In the genomic region with DNA sequence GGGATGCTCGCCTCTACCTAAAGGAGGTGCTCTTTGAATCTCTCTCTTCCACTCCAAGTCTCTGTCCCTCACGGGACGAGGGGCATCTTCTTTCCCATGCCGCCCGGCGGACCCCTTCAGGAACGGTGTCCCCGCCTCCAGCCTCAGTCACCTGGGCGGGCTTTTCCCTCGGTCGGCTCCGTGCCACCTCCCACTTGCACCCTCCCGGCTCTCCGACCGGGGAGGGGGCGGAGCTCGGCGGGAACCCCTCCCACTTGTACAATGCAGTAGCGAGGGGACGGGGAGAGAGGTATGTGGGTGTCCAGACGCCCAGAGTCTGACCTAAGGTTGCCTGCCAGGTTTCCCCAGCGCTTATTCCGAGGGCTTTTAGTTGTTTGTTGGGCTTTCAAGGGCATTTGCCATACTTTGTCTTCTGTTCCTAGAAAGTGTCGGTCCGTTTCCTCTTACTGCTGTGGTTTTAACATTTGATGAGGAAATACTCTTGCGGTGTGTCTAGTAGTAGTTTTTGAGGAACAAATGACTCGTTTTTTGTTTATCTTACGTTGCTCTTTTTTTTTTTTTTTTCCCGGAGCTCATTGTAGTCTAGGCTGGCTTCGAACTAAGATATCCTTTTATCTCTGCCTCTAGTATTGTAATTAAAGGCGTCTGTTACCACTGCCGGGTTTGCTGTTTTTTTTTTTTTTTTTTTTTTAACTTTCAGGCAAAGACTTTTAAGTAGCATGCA, we compare ENCODE assay signal across 7 mouse cellular contexts. TPM values are rescaled to one million over a fixed set of nuclear protein-coding genes. Genes with fewer than 3 reads are reported as not detected.
DNase-seq lines count a peak whose midpoint lies in the region; ATAC-seq lines count a peak whose summit lies in the region.

No protein-coding gene starts in this region.

- peaks cover 6% of the 10 kb centered on the region for H3K4me1 ChIP-seq in midbrain, embryonic 10.5 days

- peak; percentile 66 for ATAC-seq in inflammation-experienced regulatory T-cells, adult 6 months

- H3K36me3 ChIP-seq in midbrain, embryonic 10.5 days: peaks cover 16% of the 10 kb centered on the region; the same call in 1 of the 2 replicates

- intact Hi-C loops in gastrocnemius, postnatal 14 days (cut with DNase I; ENCODE audit: low total_unique reads): loop anchor here (10.0 kb wide), 1 partner anchor 62 kb away; a partner anchor contains a TSS
- intact Hi-C loops in left cerebral cortex, postnatal 25 days (cut with DNase I): no loop called here

- H3K9me3 ChIP-seq in midbrain, embryonic 10.5 days (replicated peaks): no peaks in the 10 kb centered on the region

- DNase-seq in adrenal gland, adult (ENCODE audit: inconsistent age in 2 of 2, low spot score in 1 of 2): peak; percentile 93 to 97
- peak; percentile 87 for DNase-seq in embryo, embryonic 10 days (ENCODE audit: low spot score)
- DNase-seq in gastrocnemius, postnatal 14 days: peak; percentile 87
- DNase-seq in left cerebral cortex, postnatal 25 days (ENCODE audit: low spot score in 2 of 2): peak; percentile 77 to 78
- DNase-seq in midbrain, embryonic 10.5 days (ENCODE audit: low spot score): peak; percentile 84
- DNase-seq in skeletal muscle tissue, adult 2 months (ENCODE audit: low read depth, low spot score): peak; percentile 60

- 5% methylated on average over 32 of the region's 32 CpGs for WGBS in midbrain, embryonic 10.5 days

- peak overlapping the region; percentile 98 for H3K4me3 ChIP-seq in midbrain, embryonic 10.5 days

- H3K27ac ChIP-seq in midbrain, embryonic 10.5 days (replicated peaks): peak overlapping the region; percentile 98

- no peaks in the 10 kb centered on the region for H3K27me3 ChIP-seq in midbrain, embryonic 10.5 days (ENCODE audit: low read depth, poor library complexity, severe bottlenecking)

RNA-seq across cellular contexts. Expression of a gene that starts 0.9 kb away (rescaled TPM):
- total RNA-seq in gastrocnemius, postnatal 14 days (2021): 10 to 100 TPM; 11.2 to 12.2 TPM
- 10 to 100 TPM; 19.5 to 23.1 (median 21.6) TPM for polyA plus RNA-seq in inflammation-experienced regulatory T-cells, adult 6 months (2017; shearing (Covaris generic))
- 10 to 100 TPM; 27.2 to 39.0 TPM for total RNA-seq in left cerebral cortex, postnatal 25 days (2021)
- polyA plus RNA-seq in midbrain, embryonic 10.5 days (2016; fragmentation: Nextera tagmentation; extraction: Ambion mirVana): 33.6 and 35.7 TPM in 2 replicates

RNA-seq across cellular contexts. Expression of a gene that starts 33.5 kb away (rescaled TPM):
- total RNA-seq in gastrocnemius, postnatal 14 days (2021): 1 to 10 TPM; 6.6 to 7.1 TPM
- 1 to 10 TPM; 3.2 to 4.5 (median 3.4) TPM for polyA plus RNA-seq in inflammation-experienced regulatory T-cells, adult 6 months (2017; shearing (Covaris generic))
- 10 to 100 TPM; 16.5 to 17.1 TPM for total RNA-seq in left cerebral cortex, postnatal 25 days (2021)
- 8.0 and 9.0 TPM in 2 replicates for polyA plus RNA-seq in midbrain, embryonic 10.5 days (2016; fragmentation: Nextera tagmentation; extraction: Ambion mirVana)

Comparison
In these comparisons a context has a peak if more than half of its experiments do, and no peak if none do; other contexts are left out.
1. Peak in every context shown above with its lines: DNase-seq, ATAC-seq, H3K4me3 ChIP-seq and H3K27ac ChIP-seq.